Mouse (Mus musculus): ENCODE data around the gene Rpe. TPM values are rescaled to one million over a fixed set of nuclear protein-coding genes. Genes with fewer than 3 reads are reported as not detected.
A peak's percentile ranks its signal among the peaks of the same experiment; 100 is the strongest.
"Not testable (repeated sequence)": the region's sequence is repeated elsewhere in the genome, so short reads cannot be mapped to it uniquely, and the experiment has no call there.

The Rpe gene
- polyA plus RNA-seq, 1 experiment from 2014 or later = 18.1 TPM

DNA sequence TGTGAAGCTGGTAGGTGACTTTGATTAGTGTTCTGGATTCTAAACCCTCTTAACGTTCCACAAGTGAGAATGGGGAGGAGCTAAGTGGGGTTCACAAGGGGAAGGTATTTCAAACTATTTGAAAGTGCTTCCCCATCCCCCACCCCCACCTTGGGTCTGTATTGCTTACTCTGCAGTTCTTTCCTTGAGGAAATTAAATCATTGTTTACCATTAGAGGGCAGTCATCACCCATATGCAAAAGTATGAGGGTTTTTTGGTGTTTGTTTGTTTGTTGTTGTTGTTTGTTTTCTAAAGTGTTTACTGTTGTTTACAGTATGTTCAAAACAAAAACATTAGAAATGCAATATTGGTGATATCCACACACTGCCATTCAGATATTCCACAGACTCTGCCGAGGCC lies 22.0 kb upstream of the Rpe start:
- ATAC-seq = no peak
- Histone ChIP-seq H3K9me3 (ENCODE audit: low read length) (no peaks in the 10 kb centered on the region), H3K36me3 (replicated peaks; ENCODE audit: insufficient read depth, low read length) (no peaks in the 10 kb centered on the region), H3K4me3 (ENCODE audit: low read depth, low read length) (no peak overlapping the region), H3K9ac (replicated peaks) (no peak overlapping the region), H3K27me3 (ENCODE audit: insufficient read depth, low read length) (no peaks in the 10 kb centered on the region), H3K4me2 (ENCODE audit: low read depth, low read length) (no peak overlapping the region), H3K4me1 (ENCODE audit: insufficient read depth) (no peaks in the 10 kb centered on the region), H3K27ac (ENCODE audit: low read depth) (no peak overlapping the region)
- DNase-seq = no peak
- WGBS (ENCODE audit: insufficient replicate concordance) = 34% methylated on average over 2 of the region's 2 CpGs
- TF ChIP-seq EP300 (IDR thresholded peaks at IDR 0.05; ENCODE audit: low read depth) (no peak), CTCF (IDR thresholded peaks at IDR 0.05; ENCODE audit: low read depth) (peak; percentile 17; the same call in 1 of the 2 replicates)

DNA sequence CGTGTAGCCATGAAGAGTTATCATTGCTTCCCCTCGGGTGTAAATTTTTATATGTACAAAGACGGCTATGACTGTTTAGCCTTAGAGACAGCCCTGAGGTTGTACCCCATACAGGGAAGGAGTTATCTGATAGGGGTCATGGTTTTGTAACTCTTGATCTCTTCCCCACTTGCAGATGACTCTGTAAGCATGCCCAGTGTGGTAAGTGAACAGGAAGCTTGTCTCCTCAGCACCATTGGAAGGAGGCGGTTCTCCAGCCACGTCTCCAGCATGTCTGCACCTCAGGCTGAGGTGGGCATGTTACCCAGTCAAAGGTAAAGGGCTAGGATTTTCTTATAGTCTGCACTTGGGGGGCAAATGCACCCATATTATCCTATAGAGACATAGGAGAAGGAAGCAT lies 17.7 kb upstream of the Rpe start:
- Histone ChIP-seq H3K4me3 (ENCODE audit: low read depth, low read length) (no peak overlapping the region), H3K9ac (replicated peaks) (no peak overlapping the region), H3K27ac (ENCODE audit: low read depth) (no peak overlapping the region), H3K4me2 (ENCODE audit: low read depth, low read length) (no peak overlapping the region), H3K4me1 (ENCODE audit: insufficient read depth) (no peaks in the 10 kb centered on the region), H3K27me3 (ENCODE audit: insufficient read depth, low read length) (no peaks in the 10 kb centered on the region), H3K36me3 (replicated peaks; ENCODE audit: insufficient read depth, low read length) (no peaks in the 10 kb centered on the region), H3K9me3 (ENCODE audit: low read length) (no peaks in the 10 kb centered on the region)
- WGBS (ENCODE audit: insufficient replicate concordance) = 68% methylated on average over 5 of the region's 5 CpGs
- ATAC-seq (no peak), DNase-seq (no peak)
- TF ChIP-seq EP300 (IDR thresholded peaks at IDR 0.05; ENCODE audit: low read depth) (no peak), CTCF (IDR thresholded peaks at IDR 0.05; ENCODE audit: low read depth) (no peak)

DNA sequence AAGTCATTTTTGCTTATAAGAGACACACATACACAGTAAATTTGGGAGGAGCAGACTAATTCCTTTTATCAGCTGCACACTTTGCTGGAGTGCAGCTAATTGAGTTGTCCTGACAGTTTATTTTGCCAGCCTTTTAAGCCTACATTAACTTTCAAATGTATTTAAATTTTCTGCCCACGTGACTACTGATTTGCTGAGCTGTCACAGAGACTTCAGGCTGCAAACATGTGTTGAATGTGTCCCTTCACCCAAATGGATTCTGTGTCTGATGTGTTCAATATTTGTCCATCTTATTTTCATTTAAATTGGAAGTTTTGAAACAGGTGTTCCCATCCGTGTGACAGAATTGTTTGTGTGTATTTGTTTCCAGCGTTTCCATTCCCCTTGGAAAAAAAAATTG lies 8.9 kb upstream of the Rpe start:
- Histone ChIP-seq H3K27ac (ENCODE audit: low read depth) (no peak overlapping the region), H3K4me1 (ENCODE audit: insufficient read depth) (no peaks in the 10 kb centered on the region), H3K9me3 (ENCODE audit: low read length) (no peaks in the 10 kb centered on the region), H3K9ac (replicated peaks) (no peak overlapping the region), H3K27me3 (ENCODE audit: insufficient read depth, low read length) (no peaks in the 10 kb centered on the region), H3K4me2 (ENCODE audit: low read depth, low read length) (no peak overlapping the region), H3K36me3 (replicated peaks; ENCODE audit: insufficient read depth, low read length) (no peaks in the 10 kb centered on the region), H3K4me3 (ENCODE audit: low read depth, low read length) (no peak overlapping the region)
- DNase-seq (no peak), ATAC-seq (no peak)
- TF ChIP-seq CTCF (IDR thresholded peaks at IDR 0.05; ENCODE audit: low read depth) (no peak), EP300 (IDR thresholded peaks at IDR 0.05; ENCODE audit: low read depth) (no peak)
- WGBS (ENCODE audit: insufficient replicate concordance) = 68% methylated on average over 3 of the region's 3 CpGs

DNA sequence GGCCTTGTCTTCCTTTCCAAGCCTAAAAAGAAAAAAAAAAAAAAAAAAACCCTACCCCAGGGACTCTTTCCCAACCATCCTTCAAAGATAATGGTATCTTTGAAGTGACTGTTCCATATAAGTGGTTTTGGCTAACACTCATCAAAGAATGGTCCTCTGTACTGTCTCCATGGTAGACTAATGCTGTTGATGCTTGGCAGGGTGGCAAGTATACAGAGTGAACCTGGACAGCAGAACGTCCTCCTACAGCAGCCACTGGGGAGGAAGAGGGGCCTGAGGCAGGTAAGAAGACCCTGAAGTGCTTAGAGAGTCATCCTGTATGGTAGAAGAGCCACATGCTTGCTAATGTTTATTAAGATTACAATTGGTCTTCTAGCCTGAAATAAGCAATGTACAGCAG lies 8.3 kb upstream of the Rpe start:
- Histone ChIP-seq H3K9me3 (ENCODE audit: low read length) (no peaks in the 10 kb centered on the region), H3K27me3 (ENCODE audit: insufficient read depth, low read length) (no peaks in the 10 kb centered on the region), H3K4me3 (ENCODE audit: low read depth, low read length) (no peak overlapping the region), H3K36me3 (replicated peaks; ENCODE audit: insufficient read depth, low read length) (no peaks in the 10 kb centered on the region), H3K4me1 (ENCODE audit: insufficient read depth) (no peaks in the 10 kb centered on the region), H3K4me2 (ENCODE audit: low read depth, low read length) (no peak overlapping the region), H3K27ac (ENCODE audit: low read depth) (no peak overlapping the region), H3K9ac (replicated peaks) (no peak overlapping the region)
- ATAC-seq = no peak
- 56% methylated on average over 1 of the region's 1 CpGs for WGBS (ENCODE audit: insufficient replicate concordance)
- DNase-seq = no peak
- TF ChIP-seq EP300 (IDR thresholded peaks at IDR 0.05; ENCODE audit: low read depth) (no peak), CTCF (IDR thresholded peaks at IDR 0.05; ENCODE audit: low read depth) (no peak)

DNA sequence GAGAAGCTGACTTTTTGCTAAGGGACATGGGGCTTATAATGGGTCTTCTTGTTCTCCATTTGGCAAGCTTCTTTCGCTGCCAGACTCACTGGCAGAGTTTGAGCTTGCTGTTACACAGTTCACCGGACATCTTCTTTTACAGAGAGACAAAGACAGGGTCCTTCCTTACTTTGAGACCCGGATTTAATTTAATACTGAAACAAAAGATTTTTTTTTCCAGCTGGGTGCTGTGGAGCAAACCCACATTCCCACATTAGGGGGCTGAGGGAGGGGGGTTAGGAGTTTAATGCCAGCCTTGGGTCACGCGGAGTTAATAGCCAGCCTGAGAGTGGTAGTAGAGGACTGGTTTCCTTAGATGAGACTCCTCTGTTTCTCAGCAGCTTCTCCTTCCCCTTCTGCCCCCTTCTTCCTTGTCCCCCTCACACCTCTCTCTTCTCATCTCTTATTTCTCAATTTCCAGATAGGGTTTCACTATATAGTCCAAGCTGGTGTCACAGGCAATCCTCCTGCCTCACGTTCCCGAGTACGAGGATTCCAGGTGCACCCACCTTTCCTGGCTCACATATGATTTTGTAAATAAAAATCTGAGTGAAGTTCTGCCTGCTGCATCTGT lies 7.7 kb upstream of the Rpe start:
- H3K27me3 ChIP-seq (ENCODE audit: insufficient read depth, low read length) = no peaks in the 10 kb centered on the region
- H3K4me2 ChIP-seq (ENCODE audit: low read depth, low read length) = no peak overlapping the region
- no peaks in the 10 kb centered on the region for H3K36me3 ChIP-seq (replicated peaks; ENCODE audit: insufficient read depth, low read length)
- H3K4me1 ChIP-seq (ENCODE audit: insufficient read depth) = no peaks in the 10 kb centered on the region
- H3K9ac ChIP-seq (replicated peaks) = no peak overlapping the region
- TF ChIP-seq CTCF (IDR thresholded peaks at IDR 0.05; ENCODE audit: low read depth) (no peak), EP300 (IDR thresholded peaks at IDR 0.05; ENCODE audit: low read depth) (no peak)
- no peaks in the 10 kb centered on the region for H3K9me3 ChIP-seq (ENCODE audit: low read length)
- 78% methylated on average over 8 of the region's 8 CpGs for WGBS (ENCODE audit: insufficient replicate concordance)
- ATAC-seq (no peak), DNase-seq (no peak)
- H3K27ac ChIP-seq (ENCODE audit: low read depth) = no peak overlapping the region
- no peak overlapping the region for H3K4me3 ChIP-seq (ENCODE audit: low read depth, low read length)

DNA sequence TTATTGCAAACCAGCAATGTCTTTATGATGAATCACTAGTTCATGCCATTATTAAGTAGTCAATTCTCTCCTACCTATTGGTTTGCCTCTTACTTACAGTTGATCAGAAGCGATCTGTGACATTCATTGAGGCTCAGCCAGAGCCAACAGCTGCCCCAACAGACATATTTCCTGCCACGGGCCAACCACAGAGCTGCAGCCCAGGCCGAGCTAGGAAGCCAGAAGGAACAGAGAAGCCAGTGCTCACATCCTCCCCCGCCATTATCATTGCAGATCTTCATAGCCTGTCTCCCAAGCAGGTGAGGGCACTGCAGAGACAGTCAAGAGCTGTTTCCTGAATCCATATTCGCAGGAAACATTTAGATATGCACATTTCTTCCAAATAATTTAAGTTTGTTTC lies 6.4 kb upstream of the Rpe start:
- Histone ChIP-seq H3K27ac (ENCODE audit: low read depth) (no peak overlapping the region), H3K4me3 (ENCODE audit: low read depth, low read length) (no peak overlapping the region), H3K36me3 (replicated peaks; ENCODE audit: insufficient read depth, low read length) (no peaks in the 10 kb centered on the region), H3K9ac (replicated peaks) (no peak overlapping the region), H3K4me2 (ENCODE audit: low read depth, low read length) (no peak overlapping the region), H3K4me1 (ENCODE audit: insufficient read depth) (no peaks in the 10 kb centered on the region), H3K9me3 (ENCODE audit: low read length) (no peaks in the 10 kb centered on the region), H3K27me3 (ENCODE audit: insufficient read depth, low read length) (no peaks in the 10 kb centered on the region)
- 34% methylated on average over 5 of the region's 5 CpGs for WGBS (ENCODE audit: insufficient replicate concordance)
- no peak for ATAC-seq
- TF ChIP-seq CTCF (IDR thresholded peaks at IDR 0.05; ENCODE audit: low read depth) (no peak), EP300 (IDR thresholded peaks at IDR 0.05; ENCODE audit: low read depth) (no peak)
- DNase-seq = no peak

DNA sequence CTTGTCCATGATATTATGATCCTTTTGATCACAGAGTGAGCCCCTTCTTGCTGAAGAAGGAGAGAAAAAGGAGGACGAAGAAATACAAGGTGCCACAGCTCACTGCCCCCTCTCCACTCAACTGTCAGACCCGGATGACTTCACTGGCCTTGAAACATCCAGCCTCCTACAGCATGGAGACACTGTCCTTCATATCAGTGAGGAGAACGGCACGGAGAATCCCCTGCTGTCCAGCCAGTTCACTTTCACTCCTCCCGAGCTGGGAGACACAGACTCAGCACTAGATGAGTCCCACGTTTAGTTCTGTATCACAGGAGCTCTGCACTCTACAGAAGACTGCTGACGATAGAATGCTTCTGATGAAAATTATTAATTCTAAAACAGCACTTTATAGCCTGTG lies 5.3 kb upstream of the Rpe start:
- no peaks in the 10 kb centered on the region for H3K9me3 ChIP-seq (ENCODE audit: low read length)
- no peaks in the 10 kb centered on the region for H3K4me1 ChIP-seq (ENCODE audit: insufficient read depth)
- H3K4me2 ChIP-seq (ENCODE audit: low read depth, low read length) = no peak overlapping the region
- no peaks in the 10 kb centered on the region for H3K27me3 ChIP-seq (ENCODE audit: insufficient read depth, low read length)
- 65% methylated on average over 7 of the region's 7 CpGs for WGBS (ENCODE audit: insufficient replicate concordance)
- TF ChIP-seq EP300 (IDR thresholded peaks at IDR 0.05; ENCODE audit: low read depth) = no peak
- TF ChIP-seq CTCF (IDR thresholded peaks at IDR 0.05; ENCODE audit: low read depth) = no peak
- H3K27ac ChIP-seq (ENCODE audit: low read depth) = no peak overlapping the region
- no peak overlapping the region for H3K9ac ChIP-seq (replicated peaks)
- DNase-seq (no peak), ATAC-seq (no peak)
- H3K4me3 ChIP-seq (ENCODE audit: low read depth, low read length) = no peak overlapping the region
- H3K36me3 ChIP-seq (replicated peaks; ENCODE audit: insufficient read depth, low read length) = no peaks in the 10 kb centered on the region

DNA sequence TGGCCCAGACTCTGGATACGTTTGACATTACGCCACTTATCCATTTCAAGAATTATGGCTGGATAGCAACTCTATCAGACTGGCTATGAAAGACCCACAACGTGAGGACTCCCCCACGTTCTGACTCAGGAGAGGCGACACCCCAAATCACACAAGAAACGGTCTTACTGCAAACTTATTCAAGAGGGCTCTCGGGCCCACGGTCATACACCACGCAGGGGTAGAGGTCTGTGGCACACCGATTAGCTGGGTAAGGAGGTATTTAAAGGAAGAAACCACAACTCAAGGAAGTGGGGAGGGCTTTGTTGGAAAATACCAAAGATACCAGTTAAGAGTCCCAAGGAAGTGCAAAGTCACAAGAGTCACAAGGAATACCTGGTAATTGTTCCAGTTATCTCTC lies 1.0 kb upstream of the Rpe start:
- peaks cover 14% of the 10 kb centered on the region for H3K4me1 ChIP-seq (ENCODE audit: insufficient read depth)
- not testable (repeated sequence) for H3K27ac ChIP-seq (ENCODE audit: low read depth); H3K27me3 ChIP-seq (ENCODE audit: insufficient read depth, low read length); DNase-seq; H3K9ac ChIP-seq (replicated peaks); H3K4me2 ChIP-seq (ENCODE audit: low read depth, low read length); H3K4me3 ChIP-seq (ENCODE audit: low read depth, low read length); ATAC-seq; H3K36me3 ChIP-seq (replicated peaks; ENCODE audit: insufficient read depth, low read length); H3K9me3 ChIP-seq (ENCODE audit: low read length)
- 84% methylated on average over 10 of the region's 10 CpGs for WGBS (ENCODE audit: insufficient replicate concordance)

All from liver, postnatal 0 days (tissue).